Mouse (Mus musculus): ENCODE measurements around the gene Srarp.

The Srarp gene

GRCm38 (mm10) chr4:141456193-141456938 is 20.5 kb upstream of the Srarp start:
- DNase-seq: no peak

DNA sequence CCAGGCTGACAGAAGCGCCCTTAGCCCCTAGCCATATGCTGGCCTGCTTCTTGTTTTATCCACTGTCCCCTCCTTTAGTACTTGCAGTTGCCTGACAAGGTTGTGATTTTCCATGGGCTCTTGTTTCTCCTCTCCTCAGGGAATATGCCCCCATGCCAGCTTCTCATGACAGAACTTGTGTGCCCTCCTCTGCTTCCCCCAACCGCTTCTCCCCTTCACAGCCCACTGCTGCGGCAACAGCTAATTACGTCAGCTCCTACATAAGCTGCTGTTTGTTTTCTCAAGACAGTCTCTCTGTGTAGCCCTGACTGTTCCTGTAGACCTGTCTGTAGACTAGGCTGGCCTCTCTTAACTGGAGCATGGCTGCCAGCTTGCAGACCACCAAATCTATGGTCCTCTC is 19.6 kb upstream of the Srarp start:
- DNase-seq: no peak

DNA sequence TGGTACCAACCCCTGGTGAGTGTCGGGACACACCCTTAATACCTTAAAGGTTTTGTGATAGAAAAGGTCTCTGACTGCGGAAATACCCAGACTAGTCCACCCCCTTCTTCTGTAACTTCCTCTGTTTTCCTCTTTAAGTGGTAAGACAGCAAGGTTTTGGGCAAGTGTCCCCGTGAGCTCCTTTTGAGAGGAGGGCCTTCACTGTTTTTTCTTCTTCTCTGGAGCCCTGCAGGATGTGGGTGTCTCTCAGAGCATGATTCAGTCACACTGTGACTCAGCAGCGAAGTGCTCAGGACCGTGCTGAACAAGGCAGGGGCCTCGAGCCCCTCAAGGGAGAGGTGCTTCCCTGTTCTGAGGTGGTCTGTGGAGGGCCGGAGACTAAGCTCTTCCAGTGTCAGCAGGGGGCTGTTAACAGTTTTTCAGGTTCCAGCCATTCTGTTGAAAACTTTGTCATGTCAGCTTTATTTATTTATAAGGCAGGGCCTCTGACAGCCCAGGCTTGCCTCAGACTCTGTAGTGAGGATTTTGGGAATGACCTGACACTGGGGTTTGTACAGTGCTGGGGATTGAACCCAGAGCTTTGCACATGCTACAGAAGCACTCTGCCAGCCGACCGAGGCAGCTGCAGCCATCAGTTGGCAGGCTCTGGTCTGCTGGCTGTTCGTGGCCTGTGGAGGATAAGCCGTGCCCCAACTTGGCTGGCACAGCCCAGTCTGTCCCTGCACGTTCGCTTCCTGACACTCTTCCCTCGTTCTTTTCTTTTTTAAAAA is 18.9 kb upstream of the Srarp start:
- no peak for DNase-seq

DNA sequence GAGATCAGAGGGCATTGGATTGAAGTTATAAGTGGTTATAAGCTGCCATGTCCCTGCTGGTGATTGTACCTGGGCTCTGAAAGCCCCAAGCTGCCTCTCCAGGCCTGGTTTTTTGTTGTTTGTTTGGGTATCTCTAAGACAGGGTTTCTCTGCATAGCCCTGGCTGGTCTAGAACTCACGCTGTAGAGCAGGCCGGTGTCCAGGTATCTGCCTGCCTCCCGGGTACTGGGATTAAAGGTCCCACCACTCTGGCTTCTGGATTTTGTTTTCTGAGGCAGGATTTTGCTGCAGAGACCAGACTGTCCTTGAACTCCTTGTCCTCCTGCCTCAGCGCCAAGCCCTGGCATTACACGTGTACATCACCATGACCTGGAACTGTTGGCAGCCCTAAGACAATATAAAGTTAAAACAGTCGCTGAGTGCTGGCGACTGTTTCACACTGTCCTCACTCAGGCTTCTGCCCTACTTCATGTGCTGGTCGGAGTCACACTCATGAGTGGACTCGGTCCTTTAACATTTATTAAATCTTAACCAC is 16.1 kb upstream of the Srarp start:
- no peak for DNase-seq

- DNase-seq: no peak
Measured at GRCm38 (mm10) chr4:141451251-141451650, 15.3 kb upstream of the Srarp start.

GRCm38 (mm10) chr4:141446211-141446610 is 10.3 kb upstream of the Srarp start:
- DNase-seq: no peak

- DNase-seq: no peak
Measured at GRCm38 (mm10) chr4:141445328-141445720, 9.4 kb upstream of the Srarp start.

DNA sequence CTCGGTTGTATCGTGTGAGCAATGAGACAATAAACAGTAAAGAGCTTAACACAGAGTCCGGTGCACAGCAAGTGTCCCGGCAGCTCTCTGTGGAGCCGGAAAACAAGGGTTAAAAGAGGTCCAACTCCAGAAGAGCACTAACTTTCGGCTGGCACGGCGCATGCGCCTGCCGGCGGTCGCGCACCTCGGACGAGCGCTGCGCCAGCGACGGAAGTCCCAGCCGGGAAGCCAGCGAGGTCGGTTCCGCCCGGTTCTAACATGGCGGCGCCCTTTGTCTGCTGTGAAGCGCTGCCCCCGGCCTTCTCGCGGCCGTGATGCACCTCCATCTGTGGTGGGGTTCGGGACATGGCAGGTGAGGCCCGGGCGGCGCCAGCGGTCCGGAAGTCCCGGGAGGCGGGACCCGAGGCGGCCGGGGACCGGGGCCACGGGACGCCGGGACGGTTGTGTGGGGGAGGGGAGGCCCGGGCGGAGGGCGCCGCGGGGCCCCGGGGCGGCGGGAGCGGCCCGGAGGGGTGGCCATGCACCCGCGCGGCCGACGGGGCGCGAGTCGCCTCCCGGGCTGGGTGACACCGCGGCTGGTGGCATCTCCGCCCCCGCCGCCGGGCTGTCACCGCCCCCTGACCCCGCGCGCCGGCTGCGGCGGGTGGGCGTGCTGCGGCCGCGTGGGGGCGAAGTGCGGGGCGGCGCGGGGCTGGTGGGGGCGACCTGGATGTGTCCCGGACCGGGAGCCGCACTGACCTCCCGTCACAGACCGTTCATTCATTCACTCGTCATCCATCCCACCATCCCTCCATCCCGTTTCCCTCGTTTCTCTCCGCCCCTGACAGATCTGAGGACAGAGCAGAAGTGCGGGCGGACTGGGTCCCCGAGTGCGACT is 8.8 kb upstream of the Srarp start, which contains the start of gene Zbtb17:
TSS of gene Zbtb17 (plus strand) at position 204 of the 877 bp plus-strand sequence.
- peak; percentile 86 to 89 for DNase-seq

- DNase-seq: no peak
Measured at GRCm38 (mm10) chr4:141443641-141444429, 7.9 kb upstream of the Srarp start.

- no peak for DNase-seq
Measured at GRCm38 (mm10) chr4:141440877-141441276, 5.0 kb upstream of the Srarp start.

- DNase-seq: no peak
Measured at GRCm38 (mm10) chr4:141439083-141439803, 3.3 kb upstream of the Srarp start.

DNA sequence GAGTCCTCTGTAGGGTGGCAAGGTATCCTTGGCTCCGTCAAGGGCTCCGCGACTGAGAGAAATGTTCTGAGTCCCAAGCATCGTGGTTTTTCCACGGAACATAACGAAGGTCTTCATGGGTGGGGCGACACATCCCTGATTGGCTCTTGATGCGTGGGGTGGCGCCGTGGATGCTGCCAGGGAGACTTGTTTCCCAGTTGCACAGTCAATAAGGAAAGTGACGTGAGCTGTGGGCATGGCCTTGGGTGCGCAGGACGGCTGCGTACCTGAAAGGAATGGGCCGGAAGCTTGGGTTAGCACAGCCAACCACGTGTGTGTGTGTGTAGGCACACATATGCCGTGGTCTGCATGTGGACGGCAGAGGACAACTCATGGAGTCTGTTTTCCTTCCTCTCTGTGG is 2.7 kb downstream of the Srarp start:
- no peak for DNase-seq

DNA sequence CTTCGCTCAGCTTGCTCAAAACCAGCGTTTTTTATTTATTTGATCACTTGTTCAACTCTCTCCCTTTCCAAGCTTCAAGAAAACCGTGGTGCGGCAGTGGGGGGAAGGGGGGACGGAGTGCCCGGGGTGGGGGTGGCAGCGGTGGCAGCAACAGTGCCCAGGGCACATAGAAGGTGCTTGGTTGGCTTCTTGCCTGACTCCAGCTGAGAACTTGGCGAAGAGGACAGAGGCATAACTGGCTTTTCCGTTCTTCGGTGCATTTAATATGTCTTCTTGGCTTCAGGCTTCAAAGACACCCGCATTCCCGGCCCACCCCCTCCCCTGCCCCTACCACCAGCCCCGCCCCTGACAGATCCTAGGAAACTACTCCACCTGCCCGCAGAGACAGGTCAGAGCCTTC is 3.2 kb downstream of the Srarp start:
- peak; percentile 48 to 50 for DNase-seq

- peak; percentile 82 to 84 for DNase-seq
Measured at GRCm38 (mm10) chr4:141430997-141431396, 4.9 kb downstream of the Srarp start.

DNA sequence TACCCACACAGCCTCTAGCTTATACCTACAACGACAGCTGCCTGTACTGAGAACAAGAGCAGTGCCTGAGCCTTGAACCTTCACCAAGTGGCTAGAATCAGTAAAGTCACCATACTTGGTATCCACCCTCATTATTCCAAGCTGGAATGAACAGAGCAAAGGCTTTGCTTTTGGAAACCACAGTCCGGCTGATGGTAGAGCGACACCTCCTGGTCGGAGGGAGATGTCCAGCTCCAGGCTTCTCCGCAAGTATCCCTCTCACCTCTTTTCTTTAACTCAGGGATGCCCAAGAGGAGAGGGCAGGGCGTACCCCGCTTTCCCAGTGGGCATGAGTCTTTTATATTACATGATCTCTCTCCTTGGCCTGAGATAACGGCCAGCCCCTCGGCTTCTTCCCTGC is 6.1 kb downstream of the Srarp start:
- no peak for DNase-seq

DNA sequence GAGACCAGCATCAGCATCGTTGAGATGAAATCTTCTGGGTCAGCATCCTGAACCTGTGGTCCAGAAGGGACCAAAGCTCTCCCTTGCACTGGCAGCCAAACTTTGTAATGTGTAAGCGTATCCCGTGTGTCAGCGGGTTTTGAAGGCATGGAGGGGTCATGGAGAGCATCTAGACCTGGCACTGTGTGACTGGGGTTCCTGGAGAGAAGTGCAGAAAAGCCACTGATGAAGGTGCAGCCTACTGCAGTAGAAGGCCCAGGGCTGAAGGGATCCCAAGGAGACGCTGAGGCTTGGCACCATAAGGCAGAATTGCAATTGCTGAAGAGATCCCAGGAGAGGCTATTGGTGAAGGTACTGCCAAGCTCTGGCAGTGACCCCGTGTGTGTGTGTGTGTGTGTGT is 6.5 kb downstream of the Srarp start:
- DNase-seq: no peak

- no peak for DNase-seq
Measured at GRCm38 (mm10) chr4:141427921-141428320, 8.0 kb downstream of the Srarp start.

DNA sequence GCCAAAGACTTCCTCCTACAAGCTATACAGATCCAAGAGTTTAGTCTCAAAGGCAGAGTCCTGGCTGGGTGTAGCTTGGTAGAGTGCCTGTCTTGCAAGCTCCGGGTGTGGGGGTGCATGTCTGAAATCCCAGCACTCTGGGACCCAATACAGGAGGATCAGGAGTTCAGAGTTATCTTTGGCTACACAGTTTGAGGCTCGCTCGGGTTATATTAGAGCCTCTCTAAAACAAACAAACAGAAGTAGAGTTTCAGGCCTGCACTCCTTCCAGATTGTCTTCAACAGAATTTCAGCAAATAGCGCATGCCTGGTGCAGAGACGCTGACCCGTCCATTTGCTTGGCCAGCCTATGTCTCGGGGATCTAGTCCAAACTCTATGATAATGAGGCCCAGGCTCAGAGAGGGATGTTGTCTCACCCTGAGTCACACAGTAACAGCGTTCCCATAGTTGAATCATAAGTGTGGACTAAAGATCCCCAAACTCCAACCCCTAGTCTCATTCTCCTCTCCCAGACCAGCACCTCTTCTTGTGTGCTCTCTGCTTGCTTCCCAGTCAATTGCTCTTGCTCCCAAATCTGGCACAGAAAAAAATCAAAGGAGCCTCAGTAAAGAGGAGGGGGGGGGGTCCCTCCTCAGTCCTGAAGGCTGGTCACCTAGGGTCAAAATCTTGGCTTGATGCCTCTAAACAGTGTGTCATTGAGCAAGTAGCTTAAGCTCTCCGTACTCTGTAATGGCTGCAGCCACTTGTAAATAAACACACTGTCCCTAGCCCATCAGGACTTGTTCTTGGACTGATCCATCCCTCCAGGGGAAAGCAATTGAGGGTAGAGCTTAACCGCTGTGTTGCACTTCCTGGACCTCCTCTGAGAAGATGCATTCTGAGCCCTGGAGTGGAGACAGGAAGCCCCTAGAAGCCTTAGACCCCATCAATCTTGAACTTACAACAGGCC is 8.8 kb downstream of the Srarp start:
- no peak for DNase-seq

DNA sequence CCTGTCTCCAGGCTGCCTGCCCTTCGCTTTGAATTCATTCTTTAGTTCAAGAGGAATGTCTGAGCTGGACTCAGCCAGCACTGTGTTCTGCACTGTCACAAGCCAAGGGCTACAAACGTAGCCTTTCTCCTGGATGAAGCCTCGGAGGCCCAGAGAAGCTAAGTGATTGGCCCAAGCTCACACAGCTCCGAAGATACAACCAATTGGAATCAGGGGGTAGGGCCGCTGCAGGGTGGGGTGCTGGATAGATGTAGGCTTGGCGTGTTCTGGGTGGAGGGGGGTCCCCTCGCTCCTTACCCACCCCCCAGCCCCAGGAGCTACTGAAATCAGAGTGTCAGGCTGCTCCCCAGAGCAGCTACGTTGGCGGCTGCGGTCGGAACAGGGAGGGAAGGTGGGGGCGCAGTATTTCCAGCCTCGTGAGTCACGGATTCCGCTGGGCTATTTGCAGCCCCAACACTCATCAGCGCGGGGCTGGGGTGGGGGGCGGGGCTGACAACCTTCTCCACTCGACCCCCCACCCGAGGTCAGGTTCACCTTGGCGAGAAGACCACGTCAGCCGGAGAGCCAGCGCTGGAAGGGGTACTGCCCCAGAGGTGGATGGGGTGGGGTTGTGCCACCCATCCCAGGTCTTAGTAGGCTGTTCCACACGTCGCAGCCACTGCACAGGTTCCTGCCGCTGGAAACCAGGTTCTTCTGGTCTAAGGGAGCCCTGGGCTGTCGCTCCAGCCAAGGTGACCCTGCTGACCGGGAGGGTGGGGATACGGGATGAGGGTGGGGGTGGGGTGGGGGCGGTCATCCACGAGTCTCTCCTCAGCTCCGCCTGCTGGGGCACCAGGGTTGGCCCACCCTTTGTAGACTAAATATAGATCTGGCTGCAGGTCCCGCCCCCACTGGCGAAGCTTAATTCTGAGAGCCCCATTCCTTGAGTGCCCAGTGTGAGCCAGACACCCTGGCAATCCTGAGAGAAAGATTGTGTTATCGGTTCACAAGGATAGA is 10.1 kb downstream of the Srarp start:
- peak; percentile 46 to 50 for DNase-seq
